Mouse (Mus musculus) gastrocnemius, adult 18-20 months (tissue): ENCODE measurements around the gene Ganc. TPM values are rescaled to one million over a fixed set of nuclear protein-coding genes. Genes with fewer than 3 reads are reported as not detected.

Experiments used
- DNase-seq: peaks from one replicate; pipeline ENCODE4 v3.0.0; 2021; ENCODE audit warnings: low spot score
- total RNA-seq, 2 experiments: library from RNA; stranded (reverse); gene quantifications; 2 replicates each; pipeline ENCODE4 v1.2.3; 2021

Ganc gene
- total RNA-seq, 2 experiments from 2014 or later: 30.2 to 36.5 TPM

- DNase-seq: no peak
Observed at GRCm38 (mm10) chr2:120501136-120501918, 97.6 kb downstream of the Ganc start.

GRCm38 (mm10) chr2:120501931-120502604, 98.4 kb downstream of the Ganc start:
- no peak for DNase-seq

- DNase-seq: no peak
Observed at GRCm38 (mm10) chr2:120502605-120502990, 98.9 kb downstream of the Ganc start.

GRCm38 (mm10) chr2:120503094-120503493, 99.4 kb downstream of the Ganc start:
- DNase-seq: no peak

GRCm38 (mm10) chr2:120503992-120504391, 100.3 kb downstream of the Ganc start:
- DNase-seq: no peak

Other genes starting within 250 kb of the Ganc start
- 10 to 100 TPM; 27.1 to 31.2 TPM for gene Ehd4, start 249.3 kb upstream of the Ganc start, total RNA-seq
- gene Pla2g4e, start 158.6 kb upstream of the Ganc start, total RNA-seq: 10 to 100 TPM; 26.2 to 27.0 TPM
- gene Pla2g4d, start 114.7 kb upstream of the Ganc start, total RNA-seq: not detected
- not detected for gene Pla2g4f, start 89.7 kb upstream of the Ganc start, total RNA-seq
- 10 to 100 TPM; 18.5 to 23.3 TPM for gene Vps39, start 50.8 kb upstream of the Ganc start, total RNA-seq
- gene Tmem87a, start 217 bp downstream of the Ganc start, total RNA-seq: 10 to 100 TPM; 33.6 to 35.1 TPM
- gene Capn3, start 52.1 kb downstream of the Ganc start, total RNA-seq: 100 to 1,000 TPM; 126 to 135 TPM
- gene Zfp106, start 159.9 kb downstream of the Ganc start, total RNA-seq: 100 to 1,000 TPM; 690 to 739 TPM
- 10 to 100 TPM; 46.6 to 47.3 TPM for gene Snap23, start 163.8 kb downstream of the Ganc start, total RNA-seq
- gene Haus2, start 205.5 kb downstream of the Ganc start, total RNA-seq: 1 to 10 TPM; 6.6 to 6.7 TPM
- 10 to 100 TPM; 12.6 to 12.9 TPM for gene Lrrc57, start 205.6 kb downstream of the Ganc start, total RNA-seq
- 1 to 10 TPM; 1.8 to 2.3 TPM for gene Stard9, start 225.2 kb downstream of the Ganc start, total RNA-seq